Mouse (Mus musculus) embryonic facial prominence, embryonic 12.5 days (tissue): ENCODE measurements around the gene Zfp831. TPM values are rescaled to one million over a fixed set of nuclear protein-coding genes. Genes with fewer than 3 reads are reported as not detected.

ENCODE experiments used
- ATAC-seq: fragments of 200-750 bp; cut with Nextera tagmentation; 2 replicates; pipeline ENCODE4 v1.8.0; 2017; ENCODE audit not compliant: insufficient number of reproducible peaks, insufficient read depth, low FRiP score, low TSS enrichment
- H3K27ac ChIP-seq: fragments of 300-500 bp; sonication (generic); 2 replicates; pipeline ENCODE4 v1.5.1; 2016; ENCODE audit warnings: mild to moderate bottlenecking
- H3K27me3 ChIP-seq: fragments of 300-500 bp; sonication (generic); 2 replicates; pipeline ENCODE4 v1.6.1; 2016; ENCODE audit warnings: mild to moderate bottlenecking, moderate library complexity
- H3K36me3 ChIP-seq: fragments of 300-500 bp; sonication (generic); 2 replicates; pipeline ENCODE4 v1.6.1; 2016; ENCODE audit warnings: mild to moderate bottlenecking
- H3K4me1 ChIP-seq: fragments of 300-500 bp; sonication (generic); 2 replicates; pipeline ENCODE4 v1.6.1; 2016
- H3K4me2 ChIP-seq: fragments of 300-500 bp; sonication (generic); replicated peaks from 2 replicates; pipeline ENCODE4 v1.6.1; 2016; ENCODE audit warnings: mild to moderate bottlenecking, moderate library complexity
- H3K4me3 ChIP-seq: fragments of 300-500 bp; sonication (generic); 2 replicates; pipeline ENCODE4 v1.5.1; 2016; ENCODE audit warnings: mild to moderate bottlenecking
- H3K9ac ChIP-seq: fragments of 300-500 bp; sonication (generic); 2 replicates; pipeline ENCODE4 v1.6.1; 2016; ENCODE audit warnings: mild to moderate bottlenecking, moderate library complexity
- H3K9me3 ChIP-seq: fragments of 300-500 bp; sonication (generic); 2 replicates; pipeline ENCODE4 v1.6.1; 2016; ENCODE audit warnings: mild to moderate bottlenecking, moderate library complexity
- WGBS: fragments of 180-500 bp; shearing (Covaris S2); methylation state at CpG from one replicate; pipeline ENCODE4 v1.1.7; 2016; 5-methylcytosine and 5-hydroxymethylcytosine counted together
- polyA plus RNA-seq: library from polyadenylated mRNA; unstranded; fragments of >200 nt; fragmentation: Nextera tagmentation; extraction: Ambion mirVana; gene quantifications from 2 replicates; pipeline ENCODE4 v1.2.1, GENCODE M21; 2016

The Zfp831 gene
- polyA plus RNA-seq, 1 experiment from 2014 or later: not detected

- 71% methylated on average over 5 of the region's 5 CpGs for WGBS
- Histone ChIP-seq H3K4me2 (no peak overlapping the region), H3K27me3 (no peaks in the 10 kb centered on the region), H3K27ac (no peak overlapping the region), H3K36me3 (no peaks in the 10 kb centered on the region), H3K9ac (no peak overlapping the region), H3K4me1 (peaks cover 8% of the 10 kb centered on the region), H3K4me3 (no peak overlapping the region), H3K9me3 (no peaks in the 10 kb centered on the region)
- ATAC-seq: no peak
Measured at GRCm38 (mm10) chr2:174606376-174606775, 37.0 kb upstream of the Zfp831 start.

- 83% methylated on average over 5 of the region's 5 CpGs for WGBS
- H3K36me3 ChIP-seq: no peaks in the 10 kb centered on the region
- no peak for ATAC-seq
- no peaks in the 10 kb centered on the region for H3K9me3 ChIP-seq
- no peak overlapping the region for H3K27ac ChIP-seq
- no peak overlapping the region for H3K4me2 ChIP-seq
- H3K9ac ChIP-seq: no peak overlapping the region
- no peaks in the 10 kb centered on the region for H3K4me1 ChIP-seq
- no peak overlapping the region for H3K4me3 ChIP-seq
- H3K27me3 ChIP-seq: no peaks in the 10 kb centered on the region
Measured at GRCm38 (mm10) chr2:174609892-174610291, 33.4 kb upstream of the Zfp831 start.

- H3K4me1 ChIP-seq: no peaks in the 10 kb centered on the region
- H3K4me2 ChIP-seq: no peak overlapping the region
- H3K9me3 ChIP-seq: no peaks in the 10 kb centered on the region
- WGBS: 66% methylated on average over 2 of the region's 2 CpGs
- ATAC-seq: no peak
- no peaks in the 10 kb centered on the region for H3K27me3 ChIP-seq
- no peak overlapping the region for H3K9ac ChIP-seq
- H3K36me3 ChIP-seq: no peaks in the 10 kb centered on the region
- no peak overlapping the region for H3K4me3 ChIP-seq
- no peak overlapping the region for H3K27ac ChIP-seq
Measured at GRCm38 (mm10) chr2:174612386-174613063, 30.8 kb upstream of the Zfp831 start.

- Histone ChIP-seq H3K9ac (no peak overlapping the region), H3K9me3 (no peaks in the 10 kb centered on the region), H3K4me3 (no peak overlapping the region), H3K27ac (no peak overlapping the region), H3K36me3 (no peaks in the 10 kb centered on the region), H3K4me2 (no peak overlapping the region), H3K4me1 (no peaks in the 10 kb centered on the region), H3K27me3 (no peaks in the 10 kb centered on the region)
- ATAC-seq: no peak
- WGBS: 67% methylated on average over 8 of the region's 8 CpGs
Measured at GRCm38 (mm10) chr2:174613221-174613620, 30.1 kb upstream of the Zfp831 start.

GRCm38 (mm10) chr2:174613921-174614441 lies 29.4 kb upstream of the Zfp831 start:
- no peak overlapping the region for H3K9ac ChIP-seq
- H3K4me1 ChIP-seq: no peaks in the 10 kb centered on the region
- no peak overlapping the region for H3K4me3 ChIP-seq
- WGBS: 79% methylated on average over 11 of the region's 11 CpGs
- no peaks in the 10 kb centered on the region for H3K27me3 ChIP-seq
- H3K4me2 ChIP-seq: no peak overlapping the region
- ATAC-seq: no peak
- H3K27ac ChIP-seq: no peak overlapping the region
- H3K36me3 ChIP-seq: no peaks in the 10 kb centered on the region
- no peaks in the 10 kb centered on the region for H3K9me3 ChIP-seq

- WGBS: 94% methylated on average over 7 of the region's 7 CpGs
- no peaks in the 10 kb centered on the region for H3K27me3 ChIP-seq
- H3K4me3 ChIP-seq: no peak overlapping the region
- no peaks in the 10 kb centered on the region for H3K4me1 ChIP-seq
- H3K9me3 ChIP-seq: no peaks in the 10 kb centered on the region
- no peaks in the 10 kb centered on the region for H3K36me3 ChIP-seq
- H3K9ac ChIP-seq: no peak overlapping the region
- H3K4me2 ChIP-seq: no peak overlapping the region
- no peak overlapping the region for H3K27ac ChIP-seq
- ATAC-seq: no peak
Measured at GRCm38 (mm10) chr2:174621881-174622280, 21.5 kb upstream of the Zfp831 start.

- 84% methylated on average over 7 of the region's 7 CpGs for WGBS
- Histone ChIP-seq H3K36me3 (no peaks in the 10 kb centered on the region), H3K4me3 (no peak overlapping the region), H3K9ac (no peak overlapping the region), H3K4me2 (no peak overlapping the region), H3K4me1 (no peaks in the 10 kb centered on the region), H3K9me3 (no peaks in the 10 kb centered on the region), H3K27me3 (no peaks in the 10 kb centered on the region), H3K27ac (no peak overlapping the region)
- ATAC-seq: no peak
Measured at GRCm38 (mm10) chr2:174624430-174624829, 18.9 kb upstream of the Zfp831 start.

GRCm38 (mm10) chr2:174627021-174627420 lies 16.3 kb upstream of the Zfp831 start:
- no peak for ATAC-seq
- Histone ChIP-seq H3K4me3 (no peak overlapping the region), H3K9me3 (no peaks in the 10 kb centered on the region), H3K4me1 (no peaks in the 10 kb centered on the region), H3K4me2 (no peak overlapping the region), H3K27ac (no peak overlapping the region), H3K27me3 (no peaks in the 10 kb centered on the region), H3K36me3 (no peaks in the 10 kb centered on the region), H3K9ac (no peak overlapping the region)
- WGBS: 69% methylated on average over 8 of the region's 8 CpGs

- ATAC-seq: no peak
- no peak overlapping the region for H3K9ac ChIP-seq
- no peak overlapping the region for H3K4me3 ChIP-seq
- no peaks in the 10 kb centered on the region for H3K27me3 ChIP-seq
- no peaks in the 10 kb centered on the region for H3K4me1 ChIP-seq
- H3K27ac ChIP-seq: no peak overlapping the region
- no peaks in the 10 kb centered on the region for H3K9me3 ChIP-seq
- no peak overlapping the region for H3K4me2 ChIP-seq
- no peaks in the 10 kb centered on the region for H3K36me3 ChIP-seq
- WGBS: 72% methylated on average over 6 of the region's 6 CpGs
Measured at GRCm38 (mm10) chr2:174629299-174629850, 14.0 kb upstream of the Zfp831 start.

- Histone ChIP-seq H3K27me3 (no peaks in the 10 kb centered on the region), H3K4me2 (no peak overlapping the region), H3K9me3 (no peaks in the 10 kb centered on the region), H3K27ac (no peak overlapping the region), H3K4me1 (peaks cover 7% of the 10 kb centered on the region; the same call in 1 of the 2 replicates), H3K9ac (no peak overlapping the region), H3K4me3 (no peak overlapping the region), H3K36me3 (no peaks in the 10 kb centered on the region)
- ATAC-seq: no peak; the same call in 1 of the 2 replicates
- 13% methylated on average over 1 of the region's 1 CpGs for WGBS
Measured at GRCm38 (mm10) chr2:174636750-174637149, 6.6 kb upstream of the Zfp831 start.

GRCm38 (mm10) chr2:174644975-174645374 lies 1.6 kb downstream of the Zfp831 start:
- H3K9me3 ChIP-seq: no peaks in the 10 kb centered on the region
- H3K27me3 ChIP-seq: no peaks in the 10 kb centered on the region
- no peak overlapping the region for H3K4me3 ChIP-seq
- no peak overlapping the region for H3K27ac ChIP-seq
- ATAC-seq: no peak
- H3K36me3 ChIP-seq: no peaks in the 10 kb centered on the region
- H3K4me2 ChIP-seq: no peak overlapping the region
- 86% methylated on average over 10 of the region's 10 CpGs for WGBS
- H3K9ac ChIP-seq: no peak overlapping the region
- no peaks in the 10 kb centered on the region for H3K4me1 ChIP-seq

- 65% methylated on average over 4 of the region's 4 CpGs for WGBS
- Histone ChIP-seq H3K27ac (no peak overlapping the region), H3K4me3 (no peak overlapping the region), H3K9ac (no peak overlapping the region), H3K4me2 (no peak overlapping the region), H3K4me1 (no peaks in the 10 kb centered on the region), H3K36me3 (no peaks in the 10 kb centered on the region), H3K27me3 (no peaks in the 10 kb centered on the region), H3K9me3 (no peaks in the 10 kb centered on the region)
- ATAC-seq: no peak
Measured at GRCm38 (mm10) chr2:174652864-174653263, 9.5 kb downstream of the Zfp831 start.
